Mouse (Mus musculus): Measurements from ENCODE around the gene Acsl5.

Gene Acsl5

DNA sequence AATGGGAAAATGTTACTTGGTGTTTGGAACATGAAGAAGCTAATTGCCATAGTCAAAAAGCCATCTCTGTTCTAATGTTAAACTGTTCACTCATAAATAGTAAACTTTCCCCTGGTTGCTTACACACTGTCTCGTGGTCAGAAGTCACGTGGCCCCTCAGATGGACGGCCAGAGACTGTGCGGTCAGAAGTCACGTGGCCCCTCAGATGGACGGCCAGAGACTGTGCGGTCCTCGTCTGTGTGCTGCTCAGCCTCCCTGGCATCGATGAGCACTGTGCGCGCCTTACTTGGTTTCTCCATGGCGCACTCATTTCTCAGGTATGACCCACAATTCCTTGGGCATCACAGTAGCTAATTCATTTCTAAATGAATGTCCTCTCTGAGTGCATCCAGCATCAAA is 84.7 kb downstream of the Acsl5 start:
- peak; percentile 16 to 30 for DNase-seq

DNA sequence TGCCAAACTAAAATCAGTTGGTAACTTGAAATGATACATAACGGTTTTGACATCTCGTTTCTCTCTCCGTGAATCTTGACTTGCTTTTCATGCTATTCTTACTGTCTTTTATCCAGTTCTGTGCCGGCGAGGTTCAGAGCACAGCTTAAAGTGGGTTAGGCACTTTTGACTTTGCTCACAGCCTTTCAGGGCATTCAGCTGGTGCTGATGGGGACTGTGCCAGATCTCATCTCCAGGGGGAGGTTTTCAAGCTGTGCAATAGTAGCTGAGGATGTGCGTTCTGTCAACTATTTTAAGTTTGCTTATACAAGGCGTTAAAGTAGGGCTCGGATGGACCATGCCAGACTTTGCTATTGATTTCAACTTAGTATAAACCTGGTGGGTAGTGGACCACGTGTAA is 85.3 kb downstream of the Acsl5 start:
- DNase-seq, result no peak

DNA sequence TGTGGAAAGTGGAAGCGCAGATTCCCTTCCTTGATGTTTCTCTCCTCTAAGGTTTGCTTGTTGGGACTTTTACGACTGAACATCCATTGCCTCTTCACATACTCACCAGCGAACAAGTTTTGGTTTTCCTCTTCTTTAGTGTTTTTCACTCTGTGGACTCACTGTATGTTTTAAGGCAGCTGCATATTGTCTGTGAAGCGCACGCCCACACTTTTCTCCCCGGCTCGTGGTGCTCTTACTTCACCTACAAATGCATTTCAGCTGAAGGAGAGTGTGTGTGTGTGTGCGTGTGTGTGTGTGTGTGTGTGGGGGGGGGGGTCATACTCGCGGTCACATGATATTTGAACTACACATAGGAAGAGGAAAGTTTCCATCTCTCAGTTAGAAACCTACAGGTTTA is 85.9 kb downstream of the Acsl5 start:
- no peak for DNase-seq

DNA sequence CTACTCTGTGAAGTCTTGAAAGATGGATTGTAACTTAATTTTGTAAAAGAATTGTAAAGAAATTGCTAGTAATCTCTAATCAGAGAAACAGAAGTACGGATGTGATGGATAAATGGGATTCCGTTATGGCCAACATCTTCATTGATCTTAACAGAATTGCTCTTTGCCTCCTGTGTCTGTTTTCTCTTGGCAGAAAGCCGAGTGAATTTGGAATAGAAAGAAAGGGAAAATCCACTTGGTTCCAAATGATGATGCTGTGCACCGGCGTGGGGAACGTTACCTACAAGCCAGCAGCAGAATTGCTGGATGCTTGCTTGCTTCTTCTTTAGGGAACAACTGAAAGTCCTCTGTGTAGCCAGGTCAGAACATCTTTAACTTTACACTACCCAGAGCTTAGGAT is 88.8 kb downstream of the Acsl5 start:
- no peak for DNase-seq

DNA sequence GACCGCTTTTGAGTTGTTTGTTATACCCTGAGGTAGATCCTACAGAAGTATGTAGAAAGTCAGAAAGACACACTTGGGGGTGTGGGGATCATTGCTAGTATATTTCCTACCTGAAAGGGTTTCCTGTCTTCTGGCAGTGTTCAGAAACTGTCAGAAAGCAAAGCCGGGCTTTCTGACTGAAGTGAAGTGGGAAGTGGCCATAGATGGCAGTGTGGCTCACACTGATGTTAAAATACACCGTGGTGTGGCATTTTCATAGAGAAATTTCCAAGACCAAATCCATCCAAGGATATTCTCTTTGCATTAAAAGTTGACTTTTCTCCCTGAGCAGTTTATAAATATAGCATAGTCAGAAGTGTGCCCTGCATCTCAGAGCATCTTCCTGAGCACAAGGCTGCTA is 89.6 kb downstream of the Acsl5 start:
- no peak for DNase-seq

DNA sequence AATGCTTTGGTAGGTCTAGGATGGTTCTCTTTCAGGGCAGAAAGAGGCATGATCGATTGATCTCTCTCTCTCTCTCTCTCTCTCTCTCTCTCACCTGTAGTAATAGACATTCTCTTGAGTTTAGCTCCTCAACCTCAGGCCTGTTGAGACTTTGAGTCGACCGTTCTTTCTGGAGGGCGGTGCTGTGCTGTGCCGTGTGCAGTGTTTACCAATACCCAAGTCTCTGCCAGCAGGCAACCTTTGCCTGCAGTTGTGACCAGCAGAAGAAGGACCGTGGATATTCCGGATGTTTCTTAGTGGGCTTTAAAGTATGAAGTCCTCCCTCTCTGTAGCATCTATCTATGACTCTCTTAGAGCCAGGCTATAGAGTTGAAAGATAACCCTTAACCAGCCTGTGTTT is 90.7 kb downstream of the Acsl5 start:
- DNase-seq, result no peak

DNA sequence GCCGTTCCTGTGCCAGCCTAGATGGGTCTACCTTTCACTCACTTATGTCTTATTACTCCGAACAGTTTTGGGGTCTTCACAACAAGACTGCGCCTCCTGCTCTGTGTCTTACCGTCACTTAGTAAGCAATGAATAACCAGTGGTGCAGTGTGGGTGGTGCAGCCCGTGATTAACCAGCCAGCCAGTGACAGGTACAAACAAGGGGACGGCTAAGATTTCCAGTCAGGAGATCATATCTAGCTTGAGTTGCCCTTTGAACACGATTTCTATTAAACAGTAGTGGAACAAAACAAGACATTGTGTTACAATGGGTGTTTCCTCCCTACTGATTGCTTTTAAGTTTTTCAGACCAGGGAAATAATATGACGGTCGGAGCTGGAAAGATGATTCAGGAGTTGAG is 91.5 kb downstream of the Acsl5 start:
- no peak for DNase-seq
